Mouse (Mus musculus): ENCODE results near the gene Clca3b.

DNA sequence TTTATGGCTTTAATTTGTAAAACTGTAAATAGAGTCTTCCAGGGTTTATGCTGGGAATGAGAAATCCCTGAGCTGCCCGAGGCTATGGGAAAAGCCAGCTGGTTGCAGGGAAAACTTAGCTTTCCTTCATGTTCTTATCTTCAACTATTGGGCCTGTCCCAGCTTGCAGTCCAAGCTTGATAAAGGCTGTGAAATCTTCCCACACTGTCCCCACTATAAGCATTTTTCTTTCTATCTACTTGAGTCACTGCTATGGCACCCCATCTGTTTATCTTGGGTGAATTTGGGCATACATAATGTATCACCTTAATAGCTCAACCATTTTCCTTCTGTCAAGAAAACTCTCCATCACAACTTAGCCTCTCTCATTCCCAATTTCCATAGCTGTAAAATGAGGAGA, 28.5 kb downstream of the Clca3b start:
- TF ChIP-seq ZC3H11A (IDR thresholded peaks at IDR 0.05; ENCODE audit: borderline replicate concordance, low read depth, low read length) (no peak), CHD2 (IDR thresholded peaks at IDR 0.05; ENCODE audit: low read depth, low read length) (no peak), HCFC1 (IDR thresholded peaks at IDR 0.05; ENCODE audit: borderline replicate concordance, insufficient read depth, low read length) (no peak), MAFK (IDR thresholded peaks at IDR 0.05; ENCODE audit: insufficient read depth, low read depth, low read length) (no peak)

Measured in ES-E14 (cell line).